Mouse (Mus musculus): ENCODE data around the gene Trim2. TPM values are rescaled to one million over a fixed set of nuclear protein-coding genes. Genes with fewer than 3 reads are reported as not detected.

Trim2 gene
- total RNA-seq, 2 experiments from 2014 or later, result 190 to 200 TPM

DNA sequence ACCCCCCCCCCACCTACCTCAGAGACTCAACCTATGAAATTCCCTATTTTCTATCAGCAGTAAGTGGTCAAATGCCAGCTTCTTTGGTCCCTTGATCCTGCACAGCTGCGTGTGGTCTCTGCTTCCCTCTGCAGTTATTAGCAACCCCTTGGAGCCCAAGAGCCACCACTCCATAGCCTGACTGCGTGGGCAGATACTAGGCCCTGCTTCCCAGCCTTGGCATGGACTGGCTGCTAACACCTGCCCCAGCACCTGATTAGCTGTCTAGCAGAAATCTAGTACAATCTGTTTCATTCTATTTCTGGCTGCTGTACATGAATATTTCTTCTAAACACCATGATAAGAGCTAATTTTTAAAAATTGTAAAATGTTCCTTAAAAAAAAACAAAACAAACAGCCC, 10.0 kb downstream of the Trim2 start:
- DNase-seq (ENCODE audit: low spot score in 2 of 2), result no peak
- intact Hi-C loops (cut with DNase I), result no loop called here

DNA sequence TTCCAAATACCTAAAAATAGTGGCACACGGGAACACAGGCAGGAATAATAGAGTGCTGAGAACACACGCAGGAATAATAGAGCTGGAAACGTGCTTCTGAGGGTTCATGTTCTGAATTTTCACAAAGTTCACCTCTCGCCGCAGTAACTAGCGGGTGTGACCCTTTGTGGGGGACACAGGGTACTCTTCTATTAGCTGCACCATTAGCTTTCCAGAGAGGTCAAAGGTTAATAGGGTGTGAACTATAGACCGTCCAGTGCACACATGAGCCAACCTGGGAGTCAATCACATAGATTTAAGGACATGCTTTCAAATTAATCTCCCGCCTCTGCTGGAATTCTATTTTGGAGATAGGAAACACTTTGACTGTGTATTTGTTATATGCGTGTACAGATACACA, 11.9 kb downstream of the Trim2 start:
- DNase-seq (ENCODE audit: low spot score in 2 of 2), result no peak
- intact Hi-C loops (cut with DNase I), result no loop called here

DNA sequence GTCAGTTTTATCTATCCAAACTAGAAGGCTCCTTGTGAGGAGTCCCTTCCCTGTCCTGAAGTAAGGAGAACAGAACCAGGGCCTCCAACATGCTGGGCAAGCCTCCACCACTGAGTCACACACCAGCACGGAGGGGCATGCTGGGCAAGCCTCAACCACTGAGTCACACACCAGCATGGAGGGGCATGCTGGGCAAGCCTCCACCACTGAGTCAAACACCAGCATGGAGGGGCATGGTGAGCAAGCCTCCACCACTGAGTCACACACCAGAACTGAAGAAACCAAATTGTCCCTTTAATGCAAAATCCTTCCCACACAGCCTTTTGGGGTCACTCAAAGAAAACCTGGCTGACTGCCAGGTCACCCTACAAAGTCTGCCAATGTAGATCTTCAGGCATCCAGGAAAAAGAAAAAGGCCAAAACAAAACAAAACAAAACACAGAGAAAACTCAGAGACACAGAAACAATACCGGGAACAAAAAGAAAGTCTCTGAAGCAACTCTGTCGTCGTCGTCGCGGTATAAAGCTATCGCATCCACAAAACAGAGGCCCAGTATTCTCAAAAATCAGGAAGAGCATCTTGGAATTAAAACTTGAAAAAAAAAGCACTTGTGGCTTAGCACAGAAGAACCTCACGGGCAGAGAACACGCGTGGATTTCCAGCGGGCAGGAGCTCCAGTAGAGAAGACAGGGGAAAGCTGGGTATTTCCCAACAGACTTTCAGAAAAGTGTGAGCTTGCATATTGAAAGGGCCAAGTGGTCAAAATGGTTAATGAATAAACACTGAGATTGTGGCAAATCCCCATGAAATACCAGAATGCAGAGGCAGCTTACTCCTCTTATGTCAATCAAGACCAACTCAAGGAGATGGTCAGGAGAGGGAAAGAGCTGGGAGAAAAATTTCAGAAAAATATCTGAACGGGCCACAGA, 12.7 kb downstream of the Trim2 start:
- intact Hi-C loops (cut with DNase I), result no loop called here
- no peak for DNase-seq (ENCODE audit: low spot score in 2 of 2)

DNA sequence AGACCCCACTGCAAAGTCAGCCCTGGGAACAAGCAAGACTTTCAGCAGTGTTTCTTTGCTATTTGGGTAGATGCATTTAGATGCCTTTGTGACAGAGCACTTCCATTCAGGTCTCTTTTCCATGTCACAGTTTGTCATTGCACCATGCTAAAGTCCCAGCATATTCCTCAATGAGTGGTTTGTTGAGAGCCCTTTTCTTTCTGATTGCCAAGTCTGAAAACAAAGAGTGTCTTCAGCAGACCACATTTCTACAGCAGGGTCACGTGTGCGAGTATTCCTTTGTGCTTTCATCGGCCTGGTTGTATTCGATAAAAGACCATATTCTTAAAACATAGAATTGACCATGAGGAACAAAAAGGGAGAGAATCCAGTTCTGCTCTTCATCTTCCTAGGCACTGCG, 14.4 kb downstream of the Trim2 start:
- no peak for DNase-seq (ENCODE audit: low spot score in 2 of 2)
- intact Hi-C loops (cut with DNase I), result no loop called here

DNA sequence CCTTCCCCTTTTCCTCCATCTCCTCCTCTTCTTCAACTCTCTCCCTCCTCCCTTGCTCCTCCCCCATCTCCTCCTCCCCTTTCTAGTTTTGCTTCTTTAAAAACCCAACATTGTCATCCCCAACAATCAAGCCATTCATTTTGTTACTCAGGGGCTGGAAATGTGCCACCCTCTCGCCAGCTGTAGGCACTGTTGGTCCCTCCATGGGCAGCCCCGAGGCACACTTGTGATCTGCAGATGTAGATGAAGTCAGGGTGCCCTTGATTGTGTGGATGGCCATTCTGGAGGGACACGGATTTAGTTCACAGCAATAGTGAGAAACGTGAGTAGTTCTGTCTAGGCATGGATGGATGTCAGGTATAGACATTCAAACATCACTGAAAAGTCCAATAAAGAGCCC, 17.7 kb downstream of the Trim2 start:
- DNase-seq (ENCODE audit: low spot score in 2 of 2), result no peak
- intact Hi-C loops (cut with DNase I), result no loop called here

DNA sequence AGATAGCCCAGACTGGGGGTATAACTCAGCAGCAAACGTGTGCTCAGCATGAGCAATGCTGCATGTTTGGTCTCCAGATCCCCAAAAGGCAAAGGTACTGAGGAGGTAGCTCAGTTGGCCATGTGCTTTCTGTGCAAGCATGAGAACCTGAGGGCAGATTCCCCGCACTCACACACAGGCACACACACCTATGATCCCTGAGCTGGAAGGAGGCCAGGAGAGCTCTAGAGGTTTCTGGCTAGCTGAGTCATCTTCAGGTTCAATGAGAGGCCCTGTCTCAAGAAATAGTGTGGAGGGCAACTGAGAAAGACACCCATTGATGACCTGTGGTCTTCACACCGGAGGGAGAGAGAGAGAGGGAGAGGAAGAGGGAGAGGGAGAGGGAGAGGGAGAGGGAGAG, 19.4 kb downstream of the Trim2 start:
- no peak for DNase-seq (ENCODE audit: low spot score in 2 of 2)
- intact Hi-C loops (cut with DNase I), result no loop called here

DNA sequence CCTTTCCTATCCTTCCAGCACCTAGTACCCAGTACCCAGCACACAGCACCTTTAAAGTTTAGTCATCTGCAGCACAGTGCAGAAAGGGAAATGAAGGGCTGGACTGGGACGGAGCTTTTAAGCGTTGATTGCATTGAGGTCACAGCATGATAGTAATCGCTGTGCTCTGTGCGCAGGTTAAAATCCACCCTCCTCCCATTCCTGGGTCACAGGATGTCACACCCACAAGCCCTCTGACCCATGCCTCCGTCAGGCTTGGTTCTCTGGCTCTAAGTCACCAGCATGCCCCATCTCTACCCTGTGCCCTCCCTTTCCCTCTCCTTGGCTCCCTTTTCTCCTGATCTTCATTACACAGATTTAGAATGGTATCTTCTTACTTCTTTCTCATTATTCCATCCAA, 20.4 kb downstream of the Trim2 start:
- intact Hi-C loops (cut with DNase I), result no loop called here

DNA sequence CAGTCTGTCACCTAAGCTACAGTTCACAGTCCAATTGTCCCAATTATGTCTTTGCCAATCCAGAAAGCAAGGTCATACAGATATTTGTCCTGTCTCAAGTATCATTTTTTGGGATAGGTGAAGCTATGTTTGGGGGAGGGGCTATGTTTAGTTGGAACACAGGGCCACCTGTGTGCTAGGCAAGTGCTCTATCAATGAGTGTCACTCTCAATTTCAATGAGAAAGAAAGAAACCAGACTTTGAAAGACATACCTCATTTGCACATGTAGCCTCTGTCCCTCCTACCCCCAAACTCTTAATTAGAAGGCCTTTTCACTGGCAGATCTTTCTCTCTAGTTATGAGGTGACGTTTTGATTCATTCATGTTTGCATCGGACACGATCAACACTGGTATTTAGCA, 21.9 kb downstream of the Trim2 start:
- no peak for DNase-seq (ENCODE audit: low spot score in 2 of 2)
- intact Hi-C loops (cut with DNase I), result no loop called here

More for the DNA sequence above, 20.4 kb downstream of the Trim2 start:
- no peak for DNase-seq (ENCODE audit: low spot score in 2 of 2)

DNA sequence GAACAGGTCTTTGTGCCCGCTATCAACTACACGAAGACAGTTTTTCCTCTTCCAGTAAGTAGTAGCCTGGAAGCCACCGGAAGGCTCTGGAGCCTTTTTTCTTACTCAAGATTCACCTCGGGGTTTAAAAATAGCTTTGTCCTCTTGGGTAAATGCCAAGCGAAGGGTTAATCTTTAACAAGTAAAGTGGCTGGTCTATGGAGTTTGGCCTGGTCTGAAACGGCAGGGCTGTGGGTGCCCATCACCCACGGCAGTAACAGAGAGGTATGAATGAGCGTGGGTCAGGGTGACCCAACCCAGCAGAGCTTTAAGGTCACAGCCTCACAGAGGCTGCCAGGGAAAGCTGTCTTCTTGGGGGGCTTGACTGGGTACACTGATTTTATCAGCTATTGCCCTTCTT, 23.2 kb downstream of the Trim2 start:
- intact Hi-C loops (cut with DNase I), result no loop called here
- no peak for DNase-seq (ENCODE audit: low spot score in 2 of 2)

DNA sequence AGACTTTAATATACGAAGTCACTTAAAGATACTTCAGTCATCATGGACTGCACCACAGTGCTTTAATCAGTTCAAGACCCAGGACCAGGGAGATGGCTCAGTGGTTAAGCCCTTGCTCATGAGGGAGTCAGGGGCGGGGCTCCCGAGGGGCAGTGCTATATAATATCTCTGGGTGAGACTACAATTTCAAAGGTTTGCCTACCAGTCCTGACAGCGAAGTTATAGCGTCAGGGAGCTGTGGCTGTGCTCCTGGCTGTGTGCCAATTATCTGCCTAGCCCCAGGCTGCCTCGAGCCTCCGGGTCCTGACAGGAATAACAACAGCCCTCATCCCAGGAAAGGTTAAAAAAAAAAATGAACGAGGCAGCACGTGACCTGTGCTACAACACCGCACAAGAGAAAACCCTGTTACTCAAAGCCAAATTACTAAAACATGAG, 24.7 kb downstream of the Trim2 start:
- no peak for DNase-seq (ENCODE audit: low spot score in 2 of 2)
- intact Hi-C loops (cut with DNase I), result no loop called here

DNA sequence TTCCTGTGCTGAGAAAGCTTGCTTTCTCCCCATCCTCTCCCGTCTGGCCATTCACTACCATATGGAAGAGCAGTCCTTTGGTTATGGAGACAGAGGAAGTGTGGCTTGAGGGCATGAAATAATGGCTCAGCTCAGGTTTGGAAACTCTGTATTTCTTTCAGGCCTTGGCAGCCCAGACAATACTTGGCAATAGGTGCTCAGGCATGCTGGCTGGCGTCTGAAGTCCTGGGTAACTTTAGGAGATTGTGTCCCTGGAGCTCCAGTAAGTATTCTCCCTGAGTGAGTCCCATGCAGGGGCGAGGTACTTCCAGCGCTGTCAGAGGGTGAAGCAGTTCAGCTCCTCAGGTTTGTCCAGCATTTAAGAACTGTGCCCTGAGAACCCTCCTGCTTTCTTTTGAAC, 27.9 kb downstream of the Trim2 start:
- intact Hi-C loops (cut with DNase I), result no loop called here
- DNase-seq (ENCODE audit: low spot score in 2 of 2), result no peak

DNA sequence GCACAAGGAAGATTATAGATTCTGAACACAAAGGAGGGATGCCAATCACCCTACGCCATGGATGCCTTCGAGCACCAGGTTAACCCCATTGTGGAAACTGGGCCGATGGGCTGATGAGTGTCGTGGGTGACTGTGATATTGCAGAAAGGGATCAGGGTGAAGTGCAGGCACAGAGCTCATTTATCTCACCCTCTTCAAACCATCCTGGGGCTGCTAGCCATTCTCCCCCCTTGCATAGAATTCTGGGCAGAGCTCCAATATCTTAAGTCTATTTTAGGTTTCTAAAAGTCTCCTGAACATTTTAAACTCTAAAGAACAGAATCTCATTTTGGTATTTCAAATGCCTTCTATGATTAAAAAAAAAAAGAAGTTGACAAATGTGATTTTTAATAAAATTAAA, 31.6 kb downstream of the Trim2 start:
- intact Hi-C loops (cut with DNase I), result no loop called here
- no peak for DNase-seq (ENCODE audit: low spot score in 2 of 2)

DNA sequence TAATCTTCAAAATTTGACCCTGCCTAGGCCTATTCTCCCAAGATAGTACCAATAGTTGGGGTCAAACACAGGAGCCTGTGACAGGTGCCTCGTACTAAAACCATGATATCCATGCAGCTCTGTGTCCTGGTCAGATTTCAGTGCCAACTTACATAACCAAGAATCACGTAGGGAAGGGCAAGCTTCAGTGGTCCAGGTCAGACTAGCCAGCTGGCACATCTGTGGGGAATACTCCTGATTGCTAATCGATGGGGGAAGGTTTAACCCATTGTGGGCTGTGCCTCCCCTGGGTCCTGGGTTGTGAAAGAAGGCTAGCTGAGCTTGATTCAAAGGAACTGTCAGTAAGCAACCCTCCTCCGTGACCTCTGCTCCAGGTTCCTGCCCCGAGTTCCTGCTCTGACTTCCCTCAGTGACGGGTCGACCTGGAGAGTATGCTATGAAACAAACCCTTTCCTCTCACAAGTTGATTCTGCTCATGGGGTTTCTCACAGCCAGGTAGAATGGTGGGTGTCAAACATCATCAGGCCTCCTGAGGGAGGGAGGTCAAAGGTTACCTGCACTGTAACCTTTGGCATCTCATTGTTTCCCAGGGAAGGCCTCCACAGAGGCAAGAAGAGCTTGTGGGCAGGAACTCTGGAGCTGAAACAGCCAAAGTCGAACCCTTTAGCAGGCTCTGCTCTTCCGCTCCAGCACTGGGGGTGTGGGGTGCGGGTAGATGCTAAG, 34.2 kb downstream of the Trim2 start:
- intact Hi-C loops (cut with DNase I), result no loop called here
- no peak for DNase-seq (ENCODE audit: low spot score in 2 of 2)

DNA sequence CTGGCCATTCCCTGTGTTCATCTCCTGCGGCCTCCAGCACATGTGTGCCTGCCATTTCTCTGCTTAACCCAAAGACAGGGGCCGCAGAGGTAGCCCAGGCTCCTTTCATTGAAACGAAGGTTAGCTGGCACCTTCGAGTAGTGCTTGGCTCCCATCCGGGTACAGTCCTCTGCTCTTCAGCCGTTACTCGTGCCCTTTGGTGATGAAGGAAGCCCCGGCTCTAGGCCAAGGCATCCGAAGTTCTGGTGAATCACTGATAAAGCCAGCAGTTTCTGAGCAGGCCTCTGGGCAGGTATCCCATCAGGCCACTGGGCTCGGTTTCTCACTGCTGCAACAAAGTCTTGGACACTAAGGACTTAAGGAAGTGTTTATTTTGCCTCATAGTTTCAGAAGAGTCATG, 34.9 kb downstream of the Trim2 start:
- intact Hi-C loops (cut with DNase I), result no loop called here
- no peak for DNase-seq (ENCODE audit: low spot score in 2 of 2)

DNA sequence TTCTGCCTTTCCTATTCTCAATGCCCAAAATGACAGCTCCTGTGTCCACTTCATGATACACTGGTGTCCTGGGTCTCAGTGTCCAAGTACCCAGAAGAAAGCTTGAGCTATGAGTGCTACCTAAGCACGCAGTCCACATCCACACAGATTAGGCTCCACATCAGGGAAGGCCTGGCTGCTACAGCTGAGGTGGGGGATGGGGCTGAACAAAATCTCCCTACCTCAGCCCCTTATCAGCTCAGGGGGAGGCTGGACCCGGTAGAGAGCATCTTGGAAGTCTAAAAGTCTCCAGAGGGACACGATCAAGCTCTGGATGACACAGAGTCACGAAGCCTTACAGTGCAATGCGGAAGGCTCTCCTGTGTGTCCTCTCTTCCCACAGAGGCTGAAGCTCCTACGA, 35.6 kb downstream of the Trim2 start:
- no peak for DNase-seq (ENCODE audit: low spot score in 2 of 2)
- intact Hi-C loops (cut with DNase I), result no loop called here

DNA sequence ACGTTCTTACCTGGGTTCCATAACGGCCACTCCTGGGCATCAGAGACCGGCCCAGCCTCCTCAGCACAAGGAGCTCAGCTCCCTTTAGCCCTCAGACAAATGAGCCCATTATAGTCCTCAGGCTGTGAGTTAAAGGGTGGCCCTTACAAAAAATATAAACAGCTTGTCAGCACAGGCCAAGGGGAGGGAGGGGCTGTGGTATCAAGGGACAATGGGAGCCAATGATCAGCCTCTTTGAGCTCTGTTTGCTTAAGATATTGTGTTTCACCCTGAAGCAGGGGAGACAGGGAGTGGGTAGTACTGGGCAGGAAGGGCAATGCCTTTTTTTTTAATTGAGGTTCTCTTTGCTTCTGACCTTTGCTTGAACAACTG, 36.1 kb downstream of the Trim2 start:
- intact Hi-C loops (cut with DNase I), result no loop called here
- no peak for DNase-seq (ENCODE audit: low spot score in 2 of 2)

DNA sequence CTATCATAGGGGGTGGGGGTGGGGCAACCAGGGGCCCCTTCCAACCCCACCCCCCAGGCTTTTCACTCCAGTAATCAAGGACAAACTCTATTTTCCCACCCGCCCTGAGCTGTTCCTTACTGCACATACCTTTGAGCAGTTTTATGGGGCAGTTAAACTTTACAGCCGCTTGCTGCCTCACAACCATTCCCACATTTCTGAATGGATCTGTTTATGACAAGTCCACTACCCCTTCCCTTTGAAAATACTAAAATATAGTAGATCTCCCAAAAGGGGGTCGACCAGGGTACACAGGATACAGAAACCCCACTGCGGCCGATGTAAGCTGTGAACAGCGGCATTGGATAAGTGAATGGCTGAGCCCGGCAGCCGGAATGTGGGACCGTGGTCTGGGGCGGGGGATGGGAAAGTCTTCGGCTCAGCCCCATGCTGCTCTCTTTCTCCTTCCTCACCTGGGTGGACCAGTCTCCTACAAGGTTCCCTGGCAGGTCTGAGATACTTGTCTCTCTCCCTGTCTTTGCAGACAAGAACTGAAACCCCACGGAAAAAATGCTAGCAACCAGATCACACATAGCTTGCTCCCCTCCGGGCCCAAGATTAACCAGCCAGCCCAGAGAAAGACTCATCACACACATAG, 36.6 kb downstream of the Trim2 start:
- intact Hi-C loops (cut with DNase I), result no loop called here
- DNase-seq (ENCODE audit: low spot score in 2 of 2), result no peak

DNA sequence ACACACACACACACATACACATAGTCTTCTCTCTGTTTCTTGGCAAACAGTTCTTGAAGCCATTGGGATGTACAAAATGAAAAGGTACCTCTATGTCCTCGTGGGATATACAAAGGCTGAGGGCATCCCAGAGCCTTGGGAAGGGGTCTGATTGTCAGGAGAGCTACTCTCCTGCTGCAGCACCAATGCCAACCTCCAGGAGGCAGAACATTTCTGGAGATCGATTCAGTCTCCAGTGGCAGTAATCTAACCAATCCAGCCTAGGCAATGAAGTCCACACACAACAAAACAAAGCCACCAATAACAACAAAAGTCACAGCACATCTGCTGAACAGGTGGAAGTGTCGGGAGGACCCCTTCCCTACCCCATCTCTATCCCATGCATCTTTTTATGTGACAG, 38.2 kb downstream of the Trim2 start:
- intact Hi-C loops (cut with DNase I), result no loop called here
- no peak for DNase-seq (ENCODE audit: low spot score in 2 of 2)

DNA sequence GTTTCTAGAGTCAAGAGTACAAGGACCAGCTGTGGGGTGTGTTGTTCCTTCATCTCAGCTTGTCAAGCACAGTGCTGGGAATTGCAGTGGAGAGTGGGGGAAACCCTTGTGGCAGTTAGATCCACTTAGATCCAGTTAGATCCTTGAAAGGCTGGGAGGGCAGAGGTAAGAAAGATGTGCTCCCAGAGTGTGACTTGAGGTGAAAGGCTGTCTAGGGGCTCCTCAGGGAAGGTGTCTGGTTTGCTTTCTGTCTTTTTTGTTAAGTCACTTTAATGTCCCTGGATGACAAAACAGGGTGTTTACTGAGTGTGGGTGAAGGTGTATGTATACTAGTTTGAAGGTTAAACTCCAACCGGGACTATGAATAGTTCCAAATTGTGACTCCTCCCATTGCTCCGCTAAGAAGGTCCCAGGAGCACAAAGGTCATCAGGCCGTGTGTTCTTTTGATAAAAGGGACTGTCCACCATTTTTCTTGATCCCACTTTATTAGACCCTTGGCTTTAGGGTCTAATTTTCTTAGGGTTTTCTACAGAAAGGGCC, 40.2 kb downstream of the Trim2 start:
- intact Hi-C loops (cut with DNase I), result no loop called here

DNA sequence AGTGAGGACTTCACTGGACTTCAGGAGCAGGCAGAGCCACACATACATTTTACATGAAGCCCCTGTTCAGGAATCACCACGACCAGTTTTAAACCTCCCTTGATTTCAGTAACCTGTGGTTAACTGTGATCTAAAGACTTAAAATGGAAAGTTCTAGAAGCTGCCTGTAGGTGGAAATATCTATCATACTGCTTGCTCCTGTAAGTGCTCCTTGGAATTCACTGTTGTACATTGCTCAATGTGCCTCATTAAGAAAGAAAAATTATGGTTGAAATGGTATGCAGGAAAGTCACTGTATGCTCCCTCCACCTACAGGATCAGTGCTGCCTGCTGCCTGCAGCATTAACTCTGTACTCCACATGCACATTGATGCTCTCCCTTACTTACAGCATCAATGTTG, 41.6 kb downstream of the Trim2 start:
- no peak for DNase-seq (ENCODE audit: low spot score in 2 of 2)
- intact Hi-C loops (cut with DNase I), result no loop called here

More for the DNA sequence above, 40.2 kb downstream of the Trim2 start:
- DNase-seq (ENCODE audit: low spot score in 2 of 2), result no peak

All from left cerebral cortex, postnatal 14 days (tissue).